Mouse (Mus musculus): ENCODE results near the gene Papolb. TPM values are rescaled to one million over a fixed set of nuclear protein-coding genes. Genes with fewer than 3 reads are reported as not detected.

Papolb gene
- total RNA-seq, 2 experiments from 2014 or later, result not detected

DNA sequence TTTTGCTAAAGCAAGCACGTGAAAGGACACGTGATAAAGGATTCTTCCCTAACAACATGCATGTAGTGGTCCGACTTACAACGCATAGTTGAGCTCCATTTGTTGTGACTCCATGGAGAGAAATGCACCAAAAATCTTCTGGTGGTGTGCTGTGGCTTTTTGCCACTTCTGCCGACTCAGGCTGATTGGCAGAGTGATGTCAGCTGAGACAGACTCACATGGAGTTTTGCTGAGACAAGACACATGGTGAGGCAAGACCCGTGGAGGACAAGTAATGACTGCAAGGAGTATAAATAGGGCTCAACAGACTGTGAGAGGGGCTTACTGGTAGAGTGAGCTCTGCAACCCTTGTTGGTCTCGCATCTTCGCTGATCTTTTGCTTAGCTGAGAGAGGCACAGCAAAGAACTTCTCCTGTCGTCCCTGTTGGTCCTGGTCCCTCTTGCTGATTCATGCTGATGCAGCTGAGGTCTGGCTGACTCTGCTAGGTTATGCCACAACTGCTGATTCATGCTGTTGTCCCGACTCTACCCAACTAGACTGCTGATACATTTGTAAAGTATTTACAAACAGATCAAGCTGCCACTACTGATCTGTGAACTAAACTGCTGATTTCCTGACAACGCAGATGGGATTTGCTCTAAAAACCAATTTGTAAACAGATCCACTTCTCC, 8.5 kb downstream of the Papolb start:
- ATAC-seq (replicated peaks; ENCODE audit: poor library complexity, severe bottlenecking), result no peak

DNA sequence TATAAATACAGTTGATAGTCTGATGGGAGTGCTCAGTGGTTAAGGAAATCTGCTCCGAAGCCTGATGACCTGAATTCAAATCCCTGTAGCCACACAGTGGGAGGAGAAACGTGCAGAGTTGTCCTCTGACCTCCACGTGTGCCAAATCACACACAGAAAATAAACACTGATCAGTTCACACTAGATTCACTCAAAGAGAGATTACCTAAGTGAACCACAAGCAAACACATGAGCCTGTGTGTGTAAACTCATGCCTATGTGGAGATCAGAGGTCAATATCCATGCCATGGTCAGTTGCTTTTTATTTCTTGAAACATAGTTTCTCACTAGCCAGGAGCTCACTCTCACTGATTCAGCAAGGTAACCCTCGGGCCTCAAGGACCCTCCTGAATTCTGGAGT, 9.5 kb downstream of the Papolb start:
- no peak for ATAC-seq (replicated peaks; ENCODE audit: poor library complexity, severe bottlenecking)

DNA sequence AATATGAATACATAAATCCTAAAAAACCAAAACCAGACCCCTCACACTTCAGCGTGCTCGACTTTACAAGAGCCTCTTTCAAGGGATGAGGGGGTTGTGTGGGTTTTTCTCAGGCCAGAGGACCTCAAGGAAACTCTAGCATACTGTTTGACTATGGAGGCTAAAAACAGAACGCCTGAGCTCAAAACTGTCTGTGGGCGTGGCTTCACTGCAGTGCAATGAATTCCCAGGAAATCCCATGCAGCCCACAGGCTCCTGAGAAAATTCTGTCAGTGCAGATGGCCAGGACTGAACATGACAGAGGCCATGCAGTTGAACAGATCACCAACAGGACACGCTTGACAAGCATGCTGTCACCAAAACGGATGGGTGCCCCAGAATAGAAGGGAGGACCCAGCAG, 10.9 kb downstream of the Papolb start:
- ATAC-seq (replicated peaks; ENCODE audit: poor library complexity, severe bottlenecking), result no peak

DNA sequence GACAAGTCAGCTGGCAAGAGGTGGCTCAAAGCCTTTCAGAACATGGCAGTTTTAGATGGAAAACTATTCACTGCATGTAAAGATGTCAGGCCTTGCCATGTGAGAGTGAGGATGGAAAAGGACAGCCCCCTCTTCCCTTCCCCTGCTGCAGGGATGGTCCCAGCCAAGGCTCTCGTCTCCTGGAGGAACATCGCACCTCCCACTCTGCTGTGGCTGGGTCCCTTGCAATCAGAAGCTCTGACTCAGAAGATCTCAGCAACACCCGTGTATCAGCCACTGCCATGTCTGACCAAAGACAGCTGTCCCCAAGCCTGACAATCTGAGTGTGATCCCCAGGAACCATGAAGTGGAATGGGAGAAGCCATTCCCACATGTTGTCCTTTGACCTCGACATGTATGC, 17.8 kb downstream of the Papolb start:
- ATAC-seq (replicated peaks; ENCODE audit: poor library complexity, severe bottlenecking), result no peak

DNA sequence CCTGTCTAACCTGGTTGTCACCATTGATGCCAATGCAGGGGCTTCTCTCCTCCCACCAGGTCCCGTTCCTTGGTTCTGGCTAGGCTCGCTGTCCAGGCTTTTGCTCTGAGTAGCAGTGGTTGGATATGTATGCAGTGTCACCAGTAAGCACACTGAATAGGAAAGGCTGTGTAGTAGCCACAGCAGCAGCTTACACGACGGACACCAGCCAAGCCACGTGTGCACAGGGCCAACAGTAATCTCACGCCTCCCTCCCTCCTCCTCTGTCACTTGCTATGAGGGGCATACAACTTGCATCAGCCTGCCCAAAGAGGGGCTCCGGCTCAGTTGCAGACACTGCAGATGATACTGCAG, 19.8 kb downstream of the Papolb start:
- no peak for ATAC-seq (replicated peaks; ENCODE audit: poor library complexity, severe bottlenecking)

DNA sequence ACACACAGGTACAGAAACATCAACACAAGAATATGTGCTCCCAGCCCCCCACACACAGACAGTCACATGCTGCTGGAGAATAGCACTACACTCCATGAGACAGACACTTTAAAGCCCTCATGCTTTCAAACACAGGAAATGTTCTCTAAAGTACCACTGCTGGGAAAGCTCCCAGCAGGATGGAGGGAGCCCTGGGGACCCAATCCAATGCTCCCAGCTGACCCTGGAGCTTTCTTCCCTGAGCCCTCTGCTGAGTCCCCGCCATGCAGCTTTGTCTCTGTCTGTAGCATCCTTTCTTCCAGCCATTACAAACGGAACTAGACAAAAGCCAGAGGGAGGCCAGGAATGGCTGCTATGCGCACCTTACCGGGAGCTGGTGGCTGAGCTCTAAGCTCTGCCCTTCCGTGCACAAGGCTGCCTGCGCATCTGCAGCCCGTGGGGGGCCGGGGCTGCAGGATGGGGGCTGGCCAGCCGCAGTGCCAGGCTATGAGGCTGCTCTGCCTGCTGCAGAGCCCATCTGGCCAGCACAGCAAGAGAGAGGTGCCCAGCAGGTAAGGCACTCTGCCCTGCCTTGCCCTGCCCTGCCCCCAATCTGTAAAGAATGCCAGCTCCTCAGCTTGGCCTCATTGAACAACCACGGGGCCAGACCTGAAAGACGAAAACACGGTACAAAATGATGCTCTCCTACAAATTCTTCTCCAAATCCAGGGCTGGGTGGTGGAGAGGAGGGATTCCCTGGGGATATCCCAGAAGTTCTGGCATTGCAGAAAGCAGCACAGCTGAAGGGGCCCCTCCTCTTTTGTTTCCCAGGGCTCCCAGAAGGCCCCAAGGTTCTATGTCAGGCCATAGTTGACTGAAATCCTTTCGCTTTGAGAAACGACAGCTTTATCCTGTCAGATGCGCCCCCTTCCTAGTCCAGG, 20.5 kb downstream of the Papolb start:
- ATAC-seq (replicated peaks; ENCODE audit: poor library complexity, severe bottlenecking), result no peak

GRCm38 (mm10) chr5:142505695-142506423, 24.0 kb downstream of the Papolb start:
- no peak for ATAC-seq (replicated peaks; ENCODE audit: poor library complexity, severe bottlenecking)

DNA sequence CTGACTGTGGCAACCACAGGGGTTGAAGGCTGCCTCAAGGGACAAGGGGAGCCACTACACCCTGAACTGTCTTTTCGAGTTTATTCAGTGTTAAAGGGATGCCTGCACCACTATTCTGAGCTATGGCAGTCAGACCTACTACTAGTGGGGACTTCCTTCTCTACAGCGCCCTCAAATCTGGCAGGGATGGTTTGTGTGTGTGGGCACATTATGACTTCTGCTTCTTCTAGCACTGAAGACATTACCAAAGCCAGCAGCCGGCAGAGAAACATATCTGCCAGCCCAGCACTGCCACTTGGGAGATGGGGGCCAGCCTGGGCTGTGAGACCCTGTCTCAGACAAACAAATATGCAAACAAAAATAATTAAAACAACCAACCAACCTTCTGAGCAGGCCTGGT, 25.7 kb downstream of the Papolb start:
- ATAC-seq (replicated peaks; ENCODE audit: poor library complexity, severe bottlenecking), result no peak

DNA sequence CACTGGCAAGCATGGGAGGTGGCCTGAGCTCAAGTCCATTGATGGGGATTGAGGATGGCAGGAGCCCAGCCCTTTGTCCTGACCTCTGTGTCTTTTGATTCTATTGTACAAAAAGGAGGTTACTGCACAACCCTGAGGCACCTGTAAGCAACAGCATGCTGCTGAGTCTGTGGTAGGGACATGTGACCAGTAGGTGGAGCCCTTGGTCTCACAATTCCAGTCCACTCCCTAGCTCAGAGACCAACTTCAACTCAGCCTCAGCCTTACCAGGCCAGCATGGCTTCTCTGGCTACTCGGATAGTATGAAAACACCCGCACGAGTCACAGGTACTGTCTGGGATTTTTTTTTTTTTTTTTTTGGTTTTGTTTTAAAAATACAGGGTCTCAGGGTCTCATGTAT, 27.5 kb downstream of the Papolb start:
- ATAC-seq (replicated peaks; ENCODE audit: poor library complexity, severe bottlenecking), result peak; percentile 75

DNA sequence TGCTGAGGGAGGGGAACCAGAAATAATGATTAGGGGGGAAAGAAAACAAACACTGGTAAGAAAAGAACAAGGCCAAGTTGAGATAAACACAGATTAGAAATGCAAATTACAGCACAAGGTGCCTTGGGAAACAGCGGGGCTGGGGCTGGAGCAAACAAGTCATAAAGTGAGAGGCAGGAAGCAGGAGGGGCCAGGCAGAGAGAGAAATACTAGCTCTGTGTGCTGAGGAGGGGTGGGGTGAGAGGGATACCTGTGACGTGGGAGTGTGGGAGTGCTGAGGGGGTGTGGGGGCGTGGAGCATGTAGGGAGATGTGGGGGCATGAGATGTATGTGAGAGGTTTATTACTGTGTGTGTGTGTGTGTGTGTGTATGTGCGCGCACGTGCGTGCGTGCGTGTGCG, 29.0 kb downstream of the Papolb start:
- no peak for ATAC-seq (replicated peaks; ENCODE audit: poor library complexity, severe bottlenecking)

- peak; percentile 77 for ATAC-seq (replicated peaks; ENCODE audit: poor library complexity, severe bottlenecking)
These were observed 30.9 kb downstream of the Papolb start for GRCm38 (mm10) chr5:142498964-142499363.

GRCm38 (mm10) chr5:142495321-142496096, 34.4 kb downstream of the Papolb start:
- no peak for ATAC-seq (replicated peaks; ENCODE audit: poor library complexity, severe bottlenecking)

DNA sequence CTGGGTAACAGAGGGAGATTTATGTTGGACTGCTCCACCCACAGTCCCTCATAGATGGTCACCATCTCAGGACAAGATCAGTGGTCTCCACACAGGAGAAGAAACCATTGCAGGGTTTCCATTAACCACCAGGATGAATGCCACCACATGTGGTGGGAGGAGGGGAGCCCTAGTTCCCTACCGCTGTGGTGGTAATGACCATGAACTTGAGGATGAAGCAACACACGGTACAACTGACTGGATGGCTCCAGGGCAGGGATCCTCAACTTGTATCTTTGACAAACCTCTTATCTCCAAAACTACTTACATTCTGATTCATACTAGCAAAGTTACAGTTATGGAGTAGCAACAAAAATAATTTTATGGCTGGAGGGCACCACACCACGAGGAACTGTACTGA, 36.6 kb downstream of the Papolb start:
- ATAC-seq (replicated peaks; ENCODE audit: poor library complexity, severe bottlenecking), result peak; percentile 50; the same call in 1 of the 2 replicates

DNA sequence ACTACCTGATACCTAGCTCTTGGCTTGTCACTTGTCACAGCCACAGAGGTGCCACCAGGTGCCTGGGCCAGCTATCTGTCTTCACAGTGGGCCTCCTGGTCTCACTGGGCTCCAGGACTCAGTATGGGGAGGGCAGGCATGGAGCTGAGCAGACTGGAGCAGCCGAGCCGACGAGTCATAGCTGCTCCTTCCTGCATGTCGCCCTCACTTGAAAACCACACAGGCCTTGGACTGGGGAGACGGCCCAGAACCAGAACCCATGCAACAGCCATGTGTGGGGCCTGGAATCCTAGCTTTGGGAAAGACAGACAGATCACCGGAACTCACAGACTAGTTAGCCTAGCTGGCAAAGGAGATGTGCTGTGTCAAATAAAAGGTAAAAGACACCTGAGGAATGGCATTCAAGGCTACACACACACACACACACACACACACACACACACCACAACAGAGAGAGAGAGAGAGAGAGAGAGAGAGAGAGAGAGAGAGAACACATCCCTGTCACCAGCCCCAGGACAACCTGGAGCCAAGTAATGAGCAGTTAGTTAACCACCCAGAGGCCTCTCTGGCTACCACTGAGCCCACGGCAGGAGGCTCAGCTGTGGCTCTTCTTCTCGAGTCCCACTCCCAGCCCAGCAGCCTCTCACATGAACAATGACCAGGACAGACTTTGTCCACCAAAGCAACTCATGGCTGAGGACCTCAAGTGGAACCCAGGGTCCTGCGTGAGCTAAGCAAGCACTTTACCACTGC, 39.7 kb downstream of the Papolb start:
- ATAC-seq (replicated peaks; ENCODE audit: poor library complexity, severe bottlenecking), result no peak

DNA sequence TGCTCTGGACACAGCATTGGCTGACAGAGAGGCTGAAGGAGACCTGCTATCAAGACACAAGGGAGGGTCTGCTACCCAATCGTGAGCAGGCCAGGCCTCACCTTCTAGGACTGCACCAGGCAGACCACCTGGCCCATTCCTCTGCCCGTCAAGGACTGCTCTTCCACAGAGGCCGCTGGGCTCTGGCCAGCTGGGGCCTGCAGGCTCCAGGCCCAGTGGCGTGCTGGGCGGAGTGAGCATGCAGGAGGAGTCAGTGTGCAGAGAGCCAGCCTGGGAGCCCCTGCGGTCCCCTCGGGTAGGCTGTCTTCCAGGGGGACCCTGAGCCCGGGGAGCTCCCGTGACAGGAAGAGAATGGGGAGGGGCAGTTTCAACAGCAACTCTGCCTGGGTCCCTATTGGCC, 43.2 kb downstream of the Papolb start:
- no peak for ATAC-seq (replicated peaks; ENCODE audit: poor library complexity, severe bottlenecking)

DNA sequence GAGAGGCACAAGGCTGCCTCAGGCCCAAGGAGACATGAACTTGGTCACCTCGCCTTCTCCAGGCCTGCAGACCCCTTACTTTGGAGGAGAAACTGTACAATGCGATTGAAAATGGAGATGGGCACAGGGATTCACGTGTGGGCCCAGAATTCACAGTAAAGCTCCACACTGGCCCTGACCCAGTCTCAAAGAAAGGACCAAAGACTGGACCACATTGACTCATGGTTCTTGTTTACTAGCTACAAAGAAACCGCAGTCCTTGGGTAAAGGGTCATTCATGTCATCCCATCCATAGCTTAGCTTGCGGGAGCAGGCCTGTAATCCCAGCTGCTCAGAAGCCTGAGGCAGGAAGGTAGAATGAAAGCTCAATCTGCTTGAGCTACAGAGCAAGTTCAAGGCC, 46.3 kb downstream of the Papolb start:
- no peak for ATAC-seq (replicated peaks; ENCODE audit: poor library complexity, severe bottlenecking)

- ATAC-seq (replicated peaks; ENCODE audit: poor library complexity, severe bottlenecking), result peak; percentile 52
These were observed 47.4 kb downstream of the Papolb start for GRCm38 (mm10) chr5:142482512-142482911.

GRCm38 (mm10) chr5:142478829-142479435, 50.9 kb downstream of the Papolb start:
- ATAC-seq (replicated peaks; ENCODE audit: poor library complexity, severe bottlenecking), result peak; percentile 60

Measured in granulocyte monocyte progenitor cell, adult 5-6 weeks (primary cell).